1 mouse cellular context compared by ENCODE assay signal in the genomic region with DNA sequence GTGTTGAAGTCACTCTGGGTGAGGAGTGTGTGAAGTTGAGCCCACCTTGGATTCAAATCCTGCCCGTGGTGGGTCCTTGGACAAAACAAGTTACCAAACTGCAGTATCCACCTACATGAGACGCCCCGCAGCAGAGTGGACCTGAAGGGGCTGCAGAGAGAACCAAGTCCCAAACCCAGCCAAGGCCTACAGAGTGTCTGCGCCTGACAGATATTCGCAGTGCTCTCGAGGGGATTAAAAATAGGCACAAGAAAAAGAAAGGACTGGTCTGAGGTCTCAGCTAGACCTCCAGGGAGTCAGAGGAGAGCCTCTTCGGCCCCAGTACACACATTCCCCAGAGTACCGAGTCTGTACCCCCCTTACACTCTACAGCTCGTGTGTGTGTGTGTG.
TF ChIP-seq lines count a peak whose summit lies in the region.

No protein-coding gene starts in this region.

TF ChIP-seq in MEL, 35 proteins besides CTCF, POLR2A, EP300 and RAD21 (continued from another document):
- no peak for TF ChIP-seq BHLHE40 (IDR thresholded peaks at IDR 0.05; ENCODE audit: borderline replicate concordance, low read depth, low read length)
- no peak for TF ChIP-seq MAZ (IDR thresholded peaks at IDR 0.05; ENCODE audit: low read depth, low read length)
- TF ChIP-seq ZMIZ1 (IDR thresholded peaks at IDR 0.05; ENCODE audit: low read depth, low read length): no peak
- no peak for TF ChIP-seq MAFK (IDR thresholded peaks at IDR 0.05; ENCODE audit: borderline replicate concordance, low read depth, low read length)
TF ChIP-seq in MEL: peak in this region for 1.
